Mouse (Mus musculus) lung, postnatal 14 days (tissue): ENCODE results near the gene Herc2.

Source experiments
- DNase-seq: peaks from one replicate; pipeline ENCODE4 v3.0.0; 2021

The Herc2 gene

DNA sequence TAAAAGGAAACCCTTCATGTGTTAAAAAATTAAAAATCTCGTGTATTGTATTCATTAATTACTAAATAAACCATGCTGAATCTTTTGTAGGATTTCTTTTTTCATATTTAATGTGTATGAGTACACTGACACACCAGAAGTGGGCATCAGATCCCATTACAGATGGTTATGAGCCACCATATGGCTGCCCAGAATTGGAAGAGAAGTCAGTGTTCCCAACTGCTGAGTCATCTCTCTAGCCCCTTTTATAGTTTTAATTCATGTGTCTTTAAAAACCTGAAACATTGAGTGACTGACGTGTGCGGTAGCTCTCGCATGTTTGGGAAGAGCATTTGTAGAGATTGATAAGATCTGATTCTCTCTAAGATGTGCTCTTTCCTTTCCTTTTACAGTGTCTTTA is 21.7 kb downstream of the Herc2 start:
- DNase-seq, result no peak

DNA sequence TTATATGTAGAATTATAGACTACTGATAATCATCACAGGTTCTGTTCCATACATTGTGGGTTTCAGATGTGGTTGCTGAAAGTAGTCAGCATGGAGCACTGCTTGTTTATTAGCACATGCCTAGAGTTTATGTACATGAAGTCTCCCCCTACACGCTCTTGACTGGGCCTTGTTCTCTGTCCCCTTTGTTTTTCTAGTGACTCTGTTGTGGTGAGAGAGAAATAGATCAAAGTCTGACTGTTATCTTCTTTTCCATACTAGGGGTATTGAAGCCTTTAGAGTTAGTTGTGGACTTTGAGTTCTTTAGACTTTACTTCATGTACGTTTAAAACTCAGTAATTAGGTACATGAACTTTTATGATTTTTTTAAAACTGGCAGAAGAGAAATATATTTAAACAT is 33.0 kb downstream of the Herc2 start:
- no peak for DNase-seq

DNA sequence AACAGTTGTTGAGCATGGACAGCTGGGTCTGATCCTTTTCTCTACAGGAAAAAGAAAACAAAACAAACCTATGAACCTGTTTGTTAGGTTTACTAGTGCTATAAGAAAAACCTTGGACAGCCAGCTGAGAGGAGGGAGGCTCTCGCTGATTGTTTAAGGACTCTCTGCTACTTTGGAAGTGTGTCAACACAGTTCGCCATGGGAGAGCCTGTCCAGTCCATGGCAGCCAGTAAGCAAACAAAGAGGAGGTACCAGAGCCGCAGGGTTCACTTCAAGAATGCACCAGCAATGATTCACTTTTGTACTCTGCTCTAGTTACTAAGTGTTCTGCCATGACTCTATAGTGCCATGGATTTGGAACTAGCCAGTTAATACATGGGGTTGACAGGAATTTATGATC is 39.1 kb downstream of the Herc2 start:
- DNase-seq, result peak; percentile 6

DNA sequence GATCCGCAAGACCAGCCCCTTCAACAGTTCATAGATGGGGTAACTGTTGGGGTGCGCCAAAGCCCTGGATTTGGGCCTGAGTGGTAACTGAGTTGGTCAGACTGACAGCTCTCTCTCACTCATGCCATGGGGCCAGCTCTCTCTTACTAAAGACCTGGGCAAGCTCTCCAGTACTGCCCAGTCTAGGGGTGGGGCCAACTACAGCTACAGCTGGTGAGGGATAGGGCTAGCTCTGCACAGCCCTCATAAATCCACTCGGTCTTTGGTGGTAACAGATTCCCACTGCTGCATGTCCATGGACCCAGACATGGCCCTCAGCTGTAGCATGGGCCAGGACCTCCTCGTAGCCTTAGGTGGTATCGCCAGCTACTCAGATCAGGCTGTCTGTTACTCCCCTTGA is 41.4 kb downstream of the Herc2 start:
- no peak for DNase-seq

DNA sequence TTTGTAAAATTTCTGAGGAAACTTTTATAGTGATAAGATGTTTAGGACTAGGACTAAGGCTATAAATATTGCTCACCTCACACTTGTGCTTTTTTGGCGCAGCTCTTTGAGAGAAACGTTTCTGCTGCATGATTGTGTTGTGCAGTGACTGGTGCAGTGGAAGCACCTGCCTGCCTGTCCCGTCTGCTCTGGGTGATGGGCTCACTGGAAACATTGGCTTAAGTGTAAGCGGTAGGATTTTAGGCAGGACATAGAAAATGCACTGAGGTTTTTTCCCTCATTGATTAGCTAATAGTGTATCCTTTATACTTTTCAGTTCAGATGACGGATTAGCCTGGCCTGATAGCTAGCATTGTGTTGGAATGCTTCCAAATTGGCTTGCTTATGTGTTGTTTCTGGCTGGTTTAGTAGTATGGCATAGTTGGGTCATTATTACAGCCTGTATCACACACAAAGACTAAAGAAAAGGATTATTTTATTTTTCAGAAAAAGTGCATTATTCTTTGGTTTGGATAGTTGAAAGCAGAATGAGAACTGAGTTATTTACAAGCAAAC is 52.4 kb downstream of the Herc2 start:
- no peak for DNase-seq

DNA sequence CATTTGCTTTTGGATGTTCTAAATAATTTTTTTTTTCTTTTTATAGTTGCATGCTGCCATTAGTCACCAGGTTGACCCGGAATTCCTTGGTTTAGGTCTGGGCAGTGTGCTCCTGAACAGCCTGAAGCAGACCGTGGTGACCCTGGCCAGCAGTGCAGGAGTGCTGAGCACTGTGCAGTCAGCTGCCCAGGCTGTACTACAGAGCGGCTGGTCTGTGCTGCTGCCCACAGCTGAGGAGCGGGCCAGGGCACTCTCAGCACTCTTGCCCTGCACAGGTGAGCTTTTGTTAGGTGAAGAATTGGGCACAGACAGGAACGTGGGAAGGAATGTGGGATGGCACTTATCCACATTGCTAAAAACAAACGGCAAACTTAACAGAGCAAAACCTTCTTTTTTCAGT is 63.0 kb downstream of the Herc2 start:
- DNase-seq, result no peak

DNA sequence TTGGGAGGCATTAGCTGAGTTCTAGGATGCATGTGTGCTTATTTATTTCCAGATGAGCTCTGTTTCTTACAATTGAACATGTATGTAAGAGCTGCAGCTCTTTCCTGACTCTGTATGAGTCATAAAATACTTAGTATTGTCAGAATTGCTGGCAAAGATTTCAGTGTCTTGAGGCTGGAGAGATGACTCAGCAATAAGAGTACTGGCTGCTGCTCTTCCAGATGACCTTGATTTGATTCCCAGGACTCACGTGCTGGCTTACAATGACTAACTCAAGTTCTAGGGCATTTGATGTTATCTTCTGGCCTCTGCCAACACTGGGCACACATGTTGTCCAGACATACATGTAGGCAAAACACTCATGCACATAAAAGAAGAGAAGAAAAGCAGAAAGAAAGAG is 64.2 kb downstream of the Herc2 start:
- no peak for DNase-seq

DNA sequence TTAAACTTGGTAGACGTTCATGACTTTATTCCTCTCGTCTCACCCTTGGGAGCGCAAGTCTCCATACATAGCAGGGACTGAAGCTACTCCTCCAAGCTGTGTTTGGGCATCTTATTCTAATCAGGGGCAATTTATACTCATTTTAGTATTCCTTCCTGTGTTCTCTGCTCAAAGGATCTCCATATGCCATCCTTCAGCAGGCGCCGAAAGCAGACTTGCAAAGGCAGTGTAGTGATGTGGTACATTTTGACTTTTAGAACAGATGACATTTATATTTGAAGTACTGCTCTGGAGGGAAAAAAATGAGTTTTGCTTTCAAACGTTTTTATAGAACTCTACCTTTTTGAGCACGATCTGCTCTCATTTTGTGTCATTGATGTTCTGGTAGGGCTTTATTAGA is 71.0 kb downstream of the Herc2 start:
- DNase-seq, result no peak

DNA sequence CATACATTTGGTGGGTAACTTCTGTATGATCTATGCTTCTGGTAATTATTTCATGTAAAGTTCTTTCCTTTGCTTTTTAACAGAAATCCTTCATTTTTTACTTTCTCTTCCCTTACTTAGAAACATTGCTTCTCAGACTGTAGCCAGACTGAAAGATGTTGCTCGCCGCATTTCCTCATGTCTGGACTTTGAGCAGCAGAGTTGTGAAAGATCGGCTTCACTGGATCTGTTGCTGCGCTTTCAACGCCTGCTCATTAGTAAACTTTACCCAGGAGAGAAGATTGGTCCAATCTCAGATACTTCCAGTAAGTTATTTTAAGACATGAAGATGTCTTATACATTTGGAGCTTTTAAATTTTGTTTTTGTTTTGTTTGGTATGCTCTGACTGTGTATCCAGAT is 71.4 kb downstream of the Herc2 start:
- no peak for DNase-seq

DNA sequence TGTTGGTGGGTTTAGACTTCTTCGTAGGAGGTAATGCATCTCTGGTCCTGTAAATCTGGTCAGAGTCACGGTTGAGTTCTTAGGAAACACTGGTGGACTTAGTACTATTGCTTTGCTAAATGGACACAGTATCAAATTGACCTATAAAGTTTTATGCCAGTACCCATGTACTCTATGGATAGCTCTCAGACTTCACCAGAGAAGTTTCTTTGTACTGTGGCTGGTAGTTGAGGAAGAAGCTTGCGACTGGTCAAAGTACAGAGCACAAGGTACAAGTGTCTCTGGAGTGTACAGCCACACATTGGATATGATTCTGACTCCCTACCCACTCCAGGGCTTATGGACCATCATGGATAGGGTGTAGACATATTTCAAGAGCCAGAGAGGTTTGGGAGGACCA is 78.1 kb downstream of the Herc2 start:
- no peak for DNase-seq

DNA sequence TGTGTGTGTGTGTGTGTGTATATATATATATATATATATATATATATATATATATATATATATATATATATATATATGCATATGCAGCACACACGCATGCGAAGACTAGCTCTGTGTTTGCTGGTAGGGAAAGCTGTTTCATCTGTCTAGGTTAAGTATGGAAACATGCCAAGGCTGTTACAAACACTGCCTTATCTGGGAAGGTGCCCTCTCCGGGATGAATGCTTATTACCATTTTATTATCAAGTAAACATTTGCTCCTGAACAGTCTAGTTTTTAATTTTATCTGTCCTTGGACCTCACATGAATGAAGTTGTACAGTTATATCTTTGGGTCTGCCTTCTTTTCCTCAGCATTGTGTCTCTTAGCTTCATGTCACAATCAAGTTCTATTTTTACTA is 79.6 kb downstream of the Herc2 start:
- no peak for DNase-seq

DNA sequence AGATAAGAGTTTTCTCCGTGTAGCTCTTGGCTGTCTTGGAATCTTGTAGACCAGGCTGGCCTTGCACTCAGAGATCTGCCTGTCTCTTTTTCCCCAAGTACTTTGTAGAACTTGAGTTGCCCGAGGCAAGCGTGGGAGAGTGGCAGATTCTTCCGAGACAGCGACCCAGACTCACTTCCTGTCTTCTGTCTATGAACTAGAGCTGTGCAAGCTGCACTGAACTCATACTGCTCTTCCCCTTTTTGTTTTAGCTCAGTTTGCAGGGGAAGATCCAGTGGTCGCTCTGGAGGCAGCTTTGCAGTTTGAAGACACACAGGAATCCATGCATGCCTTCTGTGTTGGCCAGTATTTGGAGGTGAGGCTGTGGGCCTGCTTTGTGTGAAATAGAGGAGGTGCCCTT is 81.6 kb downstream of the Herc2 start:
- DNase-seq, result peak; percentile 3

DNA sequence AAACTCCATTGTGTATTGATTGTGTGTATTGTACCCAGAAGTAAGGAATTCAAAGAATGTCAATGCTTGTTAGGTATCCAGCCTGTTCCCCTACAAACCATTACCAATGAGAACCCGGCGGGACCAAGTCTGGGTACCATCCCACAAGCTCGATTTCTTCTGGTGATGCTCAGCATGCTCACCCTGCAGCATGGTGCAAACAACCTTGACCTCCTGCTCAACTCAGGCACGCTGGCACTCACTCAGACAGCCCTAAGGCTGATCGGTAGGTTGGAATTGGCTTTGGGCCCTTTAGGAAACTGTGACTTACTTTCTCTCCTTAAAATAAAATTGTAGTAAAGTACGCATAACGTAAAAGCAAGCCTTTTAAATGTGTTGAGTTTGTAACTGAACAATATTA is 88.7 kb downstream of the Herc2 start:
- no peak for DNase-seq

DNA sequence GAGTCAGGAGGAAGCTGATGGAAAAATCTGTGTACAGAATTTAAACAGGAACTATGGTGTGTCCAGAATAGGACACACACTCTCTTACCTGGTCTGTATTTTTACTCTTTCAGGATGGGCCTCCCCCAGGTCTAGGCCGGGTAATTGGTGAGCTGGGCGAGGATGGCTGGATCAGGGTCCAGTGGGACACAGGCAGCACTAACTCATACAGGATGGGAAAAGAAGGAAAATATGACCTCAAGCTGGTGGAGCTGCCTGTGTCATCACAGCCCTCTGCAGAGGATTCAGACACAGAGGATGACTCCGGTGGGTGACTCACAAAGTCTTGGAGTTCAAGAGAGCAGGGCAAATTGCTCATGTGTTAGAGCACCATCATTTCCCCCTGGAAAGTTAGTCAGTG is 96.4 kb downstream of the Herc2 start:
- no peak for DNase-seq

DNA sequence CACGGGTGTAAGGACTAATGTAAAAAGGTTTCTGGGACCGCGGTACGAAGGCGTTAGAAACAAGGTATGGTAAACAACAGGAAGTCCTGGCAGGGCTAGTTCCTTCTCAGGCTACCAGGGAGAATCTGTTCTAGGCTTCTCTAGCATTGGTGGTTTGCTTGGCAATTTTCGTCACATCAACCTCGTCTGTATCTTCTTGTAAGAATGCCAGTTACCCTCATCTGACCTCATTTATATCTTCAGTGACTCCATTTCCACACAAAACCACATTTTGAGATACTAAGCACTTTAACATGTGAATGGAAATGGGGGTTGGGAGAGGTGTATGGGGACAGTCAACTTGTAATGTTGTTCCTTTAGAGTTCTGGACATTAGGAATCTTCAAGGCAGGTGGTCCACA is 98.9 kb downstream of the Herc2 start:
- no peak for DNase-seq

DNA sequence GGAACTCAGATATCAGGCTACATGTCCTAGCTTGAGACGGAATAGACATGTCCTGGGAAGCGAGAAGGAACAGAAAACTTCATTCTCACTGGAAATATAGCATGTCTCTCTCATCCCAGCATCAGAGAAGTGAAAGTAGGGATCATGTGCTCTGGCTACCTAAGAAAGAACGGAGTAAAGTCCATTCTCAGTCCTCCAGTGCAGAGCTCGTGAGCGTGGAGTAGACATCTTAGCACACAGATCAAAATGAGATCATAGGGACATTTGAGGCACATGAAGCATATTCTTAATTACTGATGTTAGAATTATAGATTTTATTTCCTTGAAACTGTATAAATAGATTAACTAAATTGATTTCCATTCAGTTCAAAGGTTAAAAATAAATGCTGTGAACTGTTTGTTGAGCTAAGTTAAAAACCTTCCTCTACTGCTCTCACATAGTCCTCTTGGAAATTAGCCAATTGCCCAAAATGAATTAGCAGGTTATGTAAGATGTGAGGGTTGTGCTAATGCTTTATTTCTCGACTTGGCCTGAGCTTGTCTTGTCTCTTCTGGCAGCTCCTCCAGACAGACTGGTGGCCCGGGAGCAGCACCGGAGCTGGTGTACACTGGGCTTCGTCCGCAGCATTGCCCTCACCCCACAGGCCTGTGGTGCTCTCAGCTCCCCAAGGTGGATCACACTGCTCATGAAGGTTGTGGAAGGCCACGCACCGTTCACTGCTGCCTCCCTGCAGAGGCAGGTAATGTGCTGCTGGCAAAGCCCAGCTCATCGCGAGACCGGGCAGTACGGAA is 102.1 kb downstream of the Herc2 start:
- DNase-seq, result no peak

DNA sequence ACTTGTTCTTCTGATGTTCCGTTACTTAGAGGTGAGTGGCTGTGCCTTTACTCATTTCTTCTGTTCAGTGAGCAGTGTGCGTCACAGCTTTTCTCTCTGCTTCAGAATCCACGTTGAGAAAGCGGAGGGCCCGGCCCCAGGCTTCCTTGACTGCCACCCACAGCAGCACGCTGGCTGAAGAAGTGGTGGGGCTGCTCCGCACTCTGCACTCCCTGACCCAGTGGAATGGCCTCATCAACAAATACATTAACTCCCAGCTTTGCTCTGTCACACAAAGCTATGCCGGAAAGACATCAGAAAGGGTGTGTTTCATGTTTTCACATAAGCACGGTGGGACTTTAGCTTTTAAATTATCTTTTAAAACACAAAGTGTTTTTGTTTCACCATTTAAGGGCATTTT is 103.2 kb downstream of the Herc2 start:
- DNase-seq, result no peak

DNA sequence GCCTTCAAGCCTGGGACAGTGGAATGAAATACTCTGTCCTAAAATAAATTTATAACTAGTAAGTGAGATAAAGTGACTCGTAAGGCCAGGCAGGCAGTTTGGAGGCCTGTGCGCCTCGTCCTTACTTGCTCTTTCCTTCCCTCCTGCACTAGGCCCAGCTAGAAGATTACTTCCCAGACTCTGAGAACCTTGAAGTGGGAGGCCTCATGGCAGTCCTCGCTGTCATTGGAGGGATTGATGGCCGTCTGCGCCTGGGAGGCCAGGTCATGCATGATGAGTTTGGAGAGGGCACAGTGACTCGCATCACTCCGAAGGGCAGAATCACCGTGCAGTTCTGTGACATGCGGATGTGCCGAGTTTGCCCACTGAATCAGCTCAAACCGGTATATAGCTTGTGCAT is 103.6 kb downstream of the Herc2 start:
- no peak for DNase-seq

DNA sequence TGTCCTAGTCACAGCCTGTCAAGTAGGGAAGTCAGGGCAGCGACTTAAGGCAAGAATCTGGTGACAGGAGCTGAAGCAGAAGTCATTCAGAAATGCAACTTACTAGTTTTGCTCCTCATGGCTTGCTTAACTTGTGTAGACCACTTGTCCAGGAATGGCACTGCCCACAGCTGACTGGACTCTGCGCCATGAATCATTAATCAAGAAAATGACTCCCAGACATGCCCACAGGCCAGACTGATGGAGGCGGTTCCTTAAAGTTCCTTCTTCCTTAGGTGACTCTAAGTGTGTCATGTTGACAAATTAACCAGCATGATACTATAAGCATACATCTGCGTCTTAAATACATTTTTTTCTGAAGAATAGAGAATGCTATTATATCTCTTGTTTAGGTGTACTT is 113.3 kb downstream of the Herc2 start:
- DNase-seq, result no peak

DNA sequence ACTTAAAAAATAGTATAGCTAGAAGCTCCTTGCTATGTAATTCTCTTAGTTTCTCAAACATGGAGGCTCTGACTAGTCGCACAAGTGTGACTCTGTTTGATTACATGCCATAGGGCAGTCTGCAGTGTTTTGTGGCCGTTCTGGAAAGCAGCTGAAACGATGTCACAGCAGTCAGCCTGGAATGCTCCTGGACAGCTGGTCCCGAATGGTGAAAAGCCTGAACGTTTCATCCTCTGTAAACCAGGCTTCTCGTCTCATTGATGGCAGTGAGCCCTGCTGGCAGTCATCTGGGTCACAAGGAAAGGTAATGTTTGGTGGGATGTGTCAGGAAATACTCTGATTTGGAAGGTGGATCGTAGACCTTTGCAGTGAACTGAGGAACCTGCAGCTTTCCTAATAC is 118.7 kb downstream of the Herc2 start:
- no peak for DNase-seq

DNA sequence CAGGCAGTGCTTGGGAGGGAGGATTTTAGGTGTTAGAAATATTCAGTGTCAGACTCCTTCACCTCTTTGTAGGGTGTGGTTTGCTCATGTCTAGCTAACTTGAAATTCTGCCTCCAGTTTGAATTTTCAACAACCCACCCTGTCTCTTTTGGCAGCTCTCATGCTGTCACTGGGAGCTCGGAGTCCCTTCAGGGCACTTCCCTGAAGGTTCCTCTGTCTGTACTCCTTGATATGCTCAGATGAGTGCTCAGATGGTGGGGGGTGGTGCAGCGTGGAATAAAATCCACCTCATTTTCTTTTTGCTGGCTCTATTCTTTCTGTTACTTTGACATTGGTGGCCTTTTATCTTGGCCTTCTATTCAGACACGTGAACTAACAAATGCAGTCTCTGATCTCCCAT is 127.4 kb downstream of the Herc2 start:
- DNase-seq, result no peak

DNA sequence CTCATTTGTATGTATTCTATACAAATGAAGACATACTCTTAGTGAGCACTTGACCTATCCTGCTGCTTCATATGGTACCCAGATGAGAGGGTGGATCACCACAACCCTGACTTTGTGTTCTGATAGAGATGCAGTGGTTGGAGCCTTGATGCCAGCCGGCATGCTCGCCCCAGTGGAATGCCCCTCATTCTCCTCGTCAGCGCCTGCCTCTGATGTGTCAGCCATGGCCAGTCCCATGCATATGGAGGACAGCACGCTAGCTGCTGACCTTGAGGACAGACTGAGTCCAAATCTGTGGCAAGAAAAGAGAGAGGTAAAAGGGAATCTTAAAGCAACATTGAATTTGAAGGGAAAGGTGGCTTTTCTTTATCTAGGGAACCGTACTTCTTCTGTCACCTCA is 141.0 kb downstream of the Herc2 start:
- no peak for DNase-seq

DNA sequence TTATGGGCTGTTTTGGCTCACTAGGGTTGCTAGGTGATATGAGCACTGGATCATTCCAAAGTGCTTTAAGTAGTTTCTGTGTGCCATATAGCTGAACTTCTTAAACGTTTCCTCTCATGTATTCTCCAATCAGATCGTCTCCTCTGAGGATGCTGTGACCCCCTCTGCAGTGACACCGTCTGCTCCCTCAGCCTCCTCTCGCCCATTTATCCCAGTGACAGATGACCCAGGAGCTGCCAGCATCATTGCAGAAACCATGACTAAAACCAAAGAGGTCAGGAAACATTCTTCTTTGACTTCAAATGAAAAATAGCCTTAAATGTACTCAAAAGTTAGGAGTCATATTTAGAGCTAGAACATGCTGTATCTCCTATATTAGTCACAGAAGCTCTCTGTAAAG is 141.7 kb downstream of the Herc2 start:
- no peak for DNase-seq

DNA sequence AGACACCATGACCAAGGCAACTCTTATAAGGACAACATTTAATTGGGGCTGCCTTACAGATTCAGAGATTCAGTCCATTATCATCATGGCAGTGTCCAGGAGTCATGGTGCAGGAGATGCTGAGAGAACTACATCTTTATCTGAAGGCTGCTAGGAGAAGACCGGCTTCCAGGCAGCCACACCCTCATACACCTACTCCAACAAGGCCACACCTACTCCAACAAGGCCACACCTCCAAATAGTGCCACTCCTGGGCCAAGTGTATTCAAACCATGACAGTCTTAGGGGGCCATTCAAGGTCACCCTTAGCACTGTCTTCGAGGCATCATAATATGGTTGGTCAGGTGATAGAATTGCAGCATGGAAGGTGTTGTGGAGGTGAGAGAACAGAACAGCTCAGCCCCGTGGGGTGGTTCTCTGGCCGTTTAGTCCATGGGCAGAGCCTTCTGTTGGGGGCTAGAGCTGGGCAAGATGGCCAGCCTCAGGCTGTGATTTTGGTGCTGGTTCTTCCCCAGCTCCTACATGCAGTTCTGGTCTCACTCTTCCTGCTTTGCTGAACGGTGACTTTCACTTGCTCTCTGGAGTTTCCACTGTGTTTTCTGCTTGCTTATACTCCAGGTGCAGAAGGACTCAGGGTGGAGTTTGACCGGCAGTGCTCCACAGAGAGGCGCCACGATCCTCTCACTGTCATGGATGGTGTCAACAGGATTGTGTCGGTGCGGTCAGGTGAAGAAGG is 151.7 kb downstream of the Herc2 start:
- DNase-seq, result no peak

DNA sequence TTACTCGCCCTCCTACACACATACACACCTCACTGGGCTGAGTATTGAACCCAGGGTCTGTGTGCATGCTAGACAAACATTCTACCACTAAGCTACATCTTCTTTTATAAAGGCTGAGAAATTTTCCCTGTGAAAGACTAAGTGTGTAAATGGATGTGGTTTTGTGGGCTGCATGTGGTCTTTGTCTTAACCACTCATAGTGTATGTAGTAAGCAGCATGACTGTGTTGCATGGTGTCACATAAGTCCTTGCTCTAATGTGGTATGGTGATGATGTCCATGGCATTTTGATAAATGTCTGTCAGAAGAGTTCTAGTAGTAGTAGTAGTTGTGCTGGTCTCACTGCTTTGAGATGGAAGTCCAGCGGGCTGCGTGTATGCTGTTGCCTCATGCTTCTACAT is 152.8 kb downstream of the Herc2 start:
- DNase-seq, result no peak
